17 mouse cellular contexts compared by ENCODE assay signal in the genomic region with DNA sequence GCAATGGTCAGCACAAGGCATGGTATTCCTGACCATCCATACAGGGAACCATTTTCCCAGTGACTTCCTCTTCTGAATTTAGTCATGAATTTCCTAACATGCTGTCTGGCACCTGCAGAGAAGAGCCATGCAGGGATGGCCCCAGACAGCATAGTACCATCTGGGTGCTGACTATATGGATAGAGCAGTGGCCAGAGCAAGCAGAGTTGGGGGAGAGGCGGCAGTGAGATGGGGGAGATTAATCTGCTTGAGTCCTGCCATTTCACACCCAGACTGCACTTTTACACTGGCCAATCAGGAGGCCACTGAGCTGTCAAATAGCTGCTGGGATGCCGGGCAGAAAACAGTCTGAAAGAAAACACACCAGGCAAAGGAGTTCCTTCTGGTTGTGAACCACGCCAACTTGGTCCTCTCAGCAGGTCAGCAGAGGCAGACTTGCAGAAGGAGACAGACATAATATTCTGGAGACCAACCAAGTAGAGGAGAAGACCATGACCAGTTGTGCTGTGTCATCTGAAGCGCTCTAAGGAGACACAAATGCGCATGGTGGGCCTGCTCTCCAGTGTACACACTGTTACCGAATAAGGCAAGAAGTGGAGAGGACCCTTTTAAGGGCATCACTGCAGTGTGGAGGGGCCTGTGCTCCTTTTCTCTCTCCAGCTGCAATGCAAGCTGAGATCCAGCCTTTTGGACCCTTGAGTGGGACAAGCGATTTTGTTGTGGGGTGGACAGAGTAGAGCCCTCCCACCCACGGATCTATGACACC.
DNase-seq lines count a peak whose midpoint lies in the region; ATAC-seq and TF ChIP-seq lines count a peak whose summit lies in the region.
"Had no signal": no experiment of that assay in that cellular context is flagged by ENCODE, and none has a peak within 500 bp of the region (broad histone marks: within the 10 kb centered on the region; RNA-seq: fewer than 3 reads in every experiment).

No protein-coding gene starts in this region.

- no peaks in the 10 kb centered on the region for H3K9me3 ChIP-seq in heart, embryonic 10.5 days
- no peaks in the 10 kb centered on the region for H3K9me3 ChIP-seq in midbrain, embryonic 16.5 days (replicated peaks; ENCODE audit: control insufficient read depth, low read length, poor library complexity, severe bottlenecking)
- H3K9me3 ChIP-seq in midbrain, embryonic 11.5 days (ENCODE audit: control insufficient read depth, low read length): no peaks in the 10 kb centered on the region
- no peaks in the 10 kb centered on the region for H3K9me3 ChIP-seq in intestine, postnatal 0 days (ENCODE audit: control insufficient read depth)
- H3K9me3 ChIP-seq in stomach, postnatal 0 days (ENCODE audit: control insufficient read depth, low read length): no peaks in the 10 kb centered on the region
- H3K9me3 ChIP-seq: neural tube, embryonic 12.5 days had no signal

- no peak overlapping the region for H3K9ac ChIP-seq in midbrain, embryonic 16.5 days (ENCODE audit: low read depth, low read length)
- H3K9ac ChIP-seq in midbrain, embryonic 11.5 days (ENCODE audit: low read length): no peak overlapping the region
- H3K9ac ChIP-seq in intestine, postnatal 0 days (ENCODE audit: low read depth, low read length): no peak overlapping the region
- H3K9ac ChIP-seq in stomach, postnatal 0 days (ENCODE audit: low read length): no peak overlapping the region
- H3K9ac ChIP-seq: neural tube, embryonic 12.5 days had no signal

- TF ChIP-seq CTCF in intestine, postnatal 0 days (IDR thresholded peaks at IDR 0.05; ENCODE audit: low read depth): no peak
- no peak for TF ChIP-seq CTCF in stomach, postnatal 0 days (IDR thresholded peaks at IDR 0.05; ENCODE audit: low read depth)

- H3K27ac ChIP-seq in heart, embryonic 10.5 days: peak overlapping the region; percentile 57
- no peak overlapping the region for H3K27ac ChIP-seq in midbrain, embryonic 16.5 days (ENCODE audit: low read length)
- no peak overlapping the region for H3K27ac ChIP-seq in midbrain, embryonic 11.5 days (ENCODE audit: low read depth, low read length)
- 0 out of 2 replicates have a peak overlapping the region, but pooled peaks have one; percentile 15 for H3K27ac ChIP-seq in intestine, postnatal 0 days (ENCODE audit: low read depth, low read length)
- H3K27ac ChIP-seq in stomach, postnatal 0 days (replicated peaks): 0 out of 2 replicates have a peak overlapping the region, but pooled peaks have one; percentile 4
- H3K27ac ChIP-seq: neural tube, embryonic 12.5 days had no signal

- H3K4me1 ChIP-seq in heart, embryonic 10.5 days: peaks cover 6% of the 10 kb centered on the region
- H3K4me1 ChIP-seq in midbrain, embryonic 16.5 days (ENCODE audit: control insufficient read depth, insufficient read depth, low read length): no peaks in the 10 kb centered on the region
- H3K4me1 ChIP-seq in midbrain, embryonic 11.5 days (ENCODE audit: control insufficient read depth, insufficient read depth, low read length): no peaks in the 10 kb centered on the region
- no peaks in the 10 kb centered on the region for H3K4me1 ChIP-seq in intestine, postnatal 0 days (replicated peaks; ENCODE audit: control insufficient read depth, insufficient read depth, low read length)
- no peaks in the 10 kb centered on the region for H3K4me1 ChIP-seq in stomach, postnatal 0 days (replicated peaks; ENCODE audit: control insufficient read depth, insufficient read depth)
- H3K4me1 ChIP-seq: neural tube, embryonic 12.5 days had no signal

- ATAC-seq in midbrain, embryonic 16.5 days: peak; percentile 38; the same call in 1 of the 2 replicates
- ATAC-seq in midbrain, embryonic 11.5 days (ENCODE audit: low FRiP score): no peak; the same call in 1 of the 2 replicates
- ATAC-seq in intestine, postnatal 0 days: no peak
- ATAC-seq in stomach, postnatal 0 days (ENCODE audit: low FRiP score, low TSS enrichment): peak; percentile 48; the same call in 1 of the 2 replicates
- ATAC-seq: lung, postnatal 0 days had no signal

- intact Hi-C loops in heart, postnatal 10 days (cut with DNase I): no loop called here

- H3K4me2 ChIP-seq in midbrain, embryonic 16.5 days (ENCODE audit: low read length): no peak overlapping the region
- H3K4me2 ChIP-seq in midbrain, embryonic 11.5 days: no peak overlapping the region
- no peak overlapping the region for H3K4me2 ChIP-seq in intestine, postnatal 0 days (replicated peaks; ENCODE audit: low read depth)
- H3K4me2 ChIP-seq in stomach, postnatal 0 days (replicated peaks; ENCODE audit: low read depth): no peak overlapping the region
- H3K4me2 ChIP-seq: heart, embryonic 11.5 days; neural tube, embryonic 12.5 days had no signal

- H3K36me3 ChIP-seq in heart, embryonic 10.5 days: peaks cover 29% of the 10 kb centered on the region; the same call in 1 of the 2 replicates
- H3K36me3 ChIP-seq in midbrain, embryonic 16.5 days (ENCODE audit: control insufficient read depth, insufficient read depth, low read length): peaks cover 31% of the 10 kb centered on the region
- peaks cover 14% of the 10 kb centered on the region for H3K36me3 ChIP-seq in midbrain, embryonic 11.5 days (ENCODE audit: control insufficient read depth, insufficient read depth, low read length)
- peaks cover 9% of the 10 kb centered on the region for H3K36me3 ChIP-seq in intestine, postnatal 0 days (ENCODE audit: control insufficient read depth, insufficient read depth)
- peaks cover 8% of the 10 kb centered on the region; the same call in 1 of the 2 replicates for H3K36me3 ChIP-seq in stomach, postnatal 0 days (ENCODE audit: control insufficient read depth, insufficient read depth, low read length)

- DNase-seq in heart, embryonic 10.5 days (ENCODE audit: low spot score): no peak
- no peak for DNase-seq in heart, postnatal 10 days
- no peak for DNase-seq in midbrain, embryonic 11.5 days (ENCODE audit: low spot score, missing footprints)
- no peak for DNase-seq in stomach, postnatal 0 days (ENCODE audit: low spot score)
- no peak for DNase-seq in layer of hippocampus, postnatal 10 days (ENCODE audit: low spot score in 2 of 2)
- DNase-seq: cerebellum, adult 2 months; cerebellum, postnatal 36 days; heart, postnatal 14 days; kidney, adult 11 months; kidney, postnatal 10 days; liver; right cerebral cortex, postnatal 25 days had no signal

- H3K27me3 ChIP-seq in heart, embryonic 10.5 days (ENCODE audit: insufficient read depth, poor library complexity, severe bottlenecking): no peaks in the 10 kb centered on the region
- no peaks in the 10 kb centered on the region for H3K27me3 ChIP-seq in midbrain, embryonic 16.5 days (ENCODE audit: control insufficient read depth, insufficient read depth, low read depth, low read length)
- H3K27me3 ChIP-seq in midbrain, embryonic 11.5 days (ENCODE audit: control insufficient read depth, insufficient read depth, low read length): no peaks in the 10 kb centered on the region
- H3K27me3 ChIP-seq in intestine, postnatal 0 days (replicated peaks; ENCODE audit: control insufficient read depth, insufficient read depth, low read length): no peaks in the 10 kb centered on the region
- no peaks in the 10 kb centered on the region for H3K27me3 ChIP-seq in stomach, postnatal 0 days (ENCODE audit: control insufficient read depth, insufficient read depth, low read length)
- H3K27me3 ChIP-seq: neural tube, embryonic 12.5 days had no signal

- no peak for TF ChIP-seq EP300 in stomach, postnatal 0 days (optimal IDR thresholded peaks at IDR 0.05)

- no peak overlapping the region for H3K4me3 ChIP-seq in heart, embryonic 10.5 days
- no peak overlapping the region for H3K4me3 ChIP-seq in midbrain, embryonic 16.5 days (ENCODE audit: low read depth, low read length)
- no peak overlapping the region for H3K4me3 ChIP-seq in midbrain, embryonic 11.5 days (ENCODE audit: low read depth, low read length)
- H3K4me3 ChIP-seq in intestine, postnatal 0 days (ENCODE audit: low read depth, low read length): no peak overlapping the region
- no peak overlapping the region for H3K4me3 ChIP-seq in stomach, postnatal 0 days (ENCODE audit: low read depth, low read length)
- H3K4me3 ChIP-seq: neural tube, embryonic 12.5 days had no signal

- WGBS in heart, embryonic 10.5 days: 64% methylated on average over 8 of the region's 8 CpGs
- WGBS in midbrain, embryonic 16.5 days: 85% methylated on average over 8 of the region's 8 CpGs
- WGBS in midbrain, embryonic 11.5 days: 88% methylated on average over 8 of the region's 8 CpGs
- WGBS in intestine, postnatal 0 days: 83% methylated on average over 8 of the region's 8 CpGs
- 71% methylated on average over 8 of the region's 8 CpGs for WGBS in stomach, postnatal 0 days

Comparison
In these comparisons a context has a peak if more than half of its experiments do, and no peak if none do; other contexts are left out.
1. ATAC-seq: peak in midbrain, embryonic 16.5 days (single experiment) and stomach, postnatal 0 days (single experiment); none in midbrain, embryonic 11.5 days (single experiment) and intestine, postnatal 0 days (single experiment).
2. H3K27ac ChIP-seq: peak in heart, embryonic 10.5 days (single experiment), intestine, postnatal 0 days (single experiment) and stomach, postnatal 0 days (single experiment); none in midbrain, embryonic 16.5 days (single experiment) and midbrain, embryonic 11.5 days (single experiment).